Mouse (Mus musculus) left cerebral cortex, adult 11 months (tissue): ENCODE measurements at regions not wholly inside any gene's neighbourhood (a gene's known extent, or its start where the extent isn't known, plus 50 kb on each side); places are given as distances from the start of the nearest gene placed in this dataset.

Experiments used
- DNase-seq: peaks from one replicate; pipeline ENCODE4 v3.0.0; 2022; ENCODE audit warnings: low spot score

DNA sequence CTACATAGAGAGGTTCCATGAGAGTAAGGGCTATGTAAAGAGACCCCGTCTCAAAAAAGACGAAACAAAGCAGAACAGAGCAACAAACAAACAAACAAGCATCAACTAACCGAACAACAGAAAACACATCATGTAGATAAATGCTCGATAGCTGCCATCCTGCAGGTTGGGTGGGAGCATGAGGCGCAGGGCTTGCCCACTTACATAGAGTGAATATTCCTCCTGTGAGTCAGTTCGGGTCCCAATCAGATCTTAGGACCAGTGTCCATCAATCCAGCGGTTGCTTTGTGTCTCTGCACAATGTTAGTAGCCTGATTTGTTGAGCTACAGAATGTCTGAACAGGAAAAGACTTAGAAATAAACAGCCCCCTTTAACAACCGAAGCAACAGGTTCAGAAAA lies 129.4 kb upstream of the Rcn1 start:
- DNase-seq: no peak

- DNase-seq: no peak
Measured at GRCm38 (mm10) chr2:105544099-105544498, 124.6 kb upstream of the Pax6 start.

GRCm38 (mm10) chr2:105552092-105552491 lies 116.6 kb upstream of the Pax6 start:
- DNase-seq: no peak

DNA sequence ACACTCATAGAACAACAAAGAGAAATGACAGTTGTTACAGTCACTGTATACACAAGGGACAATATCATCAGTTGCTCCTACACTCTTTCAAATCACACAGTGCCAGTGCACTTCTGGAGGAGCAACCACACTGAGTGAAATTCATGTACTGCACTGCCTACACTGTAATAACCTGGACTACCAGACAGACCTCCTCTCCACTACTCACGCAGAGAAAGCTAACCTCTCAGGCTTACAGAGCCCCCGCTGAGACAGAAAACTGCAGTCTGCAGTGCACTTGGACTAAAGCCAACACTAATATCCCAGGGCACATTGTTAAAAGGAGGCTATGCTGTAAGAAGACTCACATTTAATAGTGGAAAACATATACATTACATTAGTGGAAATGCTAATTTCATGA lies 81.9 kb upstream of the Pax6 start:
- DNase-seq: no peak

DNA sequence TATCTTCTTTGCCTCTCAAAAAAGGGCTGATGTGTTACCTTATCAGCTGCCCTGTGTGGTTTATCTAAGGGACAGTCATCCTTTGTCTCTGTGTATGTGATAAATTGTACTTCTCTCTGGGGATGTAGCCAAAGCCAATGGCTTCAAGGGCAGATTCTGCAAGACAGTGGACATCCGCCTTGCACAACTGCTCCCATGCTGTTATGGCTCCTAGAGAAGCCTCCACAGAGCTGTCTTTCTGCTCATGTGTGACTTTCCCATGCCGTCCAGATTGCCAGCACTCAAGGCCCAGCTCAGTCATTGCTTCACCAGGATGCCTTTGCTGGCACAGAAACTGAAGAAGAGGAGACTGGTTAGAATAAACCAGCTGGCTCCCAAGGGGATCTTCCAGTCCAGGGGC lies 74.6 kb upstream of the Pax6 start:
- DNase-seq: no peak

DNA sequence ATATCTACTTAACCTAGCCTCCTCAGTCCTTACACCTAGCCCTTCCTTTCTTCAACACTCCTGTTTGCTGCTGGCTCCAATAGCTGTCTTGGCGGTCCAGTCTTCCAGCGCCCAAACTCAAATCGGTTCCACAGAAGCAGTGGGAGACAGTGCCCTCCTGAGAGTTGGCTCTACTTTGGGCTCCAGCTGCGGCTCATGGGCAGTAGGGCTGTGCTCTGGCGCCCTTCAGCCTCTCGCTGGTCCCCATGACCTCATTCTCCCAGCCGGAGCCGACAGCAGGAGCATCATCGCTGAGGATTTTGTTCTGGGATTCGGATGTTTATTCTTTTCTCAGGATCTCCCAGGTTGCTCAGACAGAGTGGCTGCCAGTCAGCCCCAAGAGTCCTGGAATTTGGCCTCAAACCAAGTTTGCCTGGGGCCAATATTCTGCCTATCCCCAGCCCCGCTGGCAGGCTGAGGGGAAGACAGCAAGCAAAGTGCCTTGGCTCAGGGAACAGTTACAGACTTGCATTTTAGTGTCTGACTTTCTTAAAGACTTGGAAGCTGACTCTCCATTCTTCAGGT lies 64.1 kb upstream of the Pax6 start:
- no peak for DNase-seq

GRCm38 (mm10) chr2:105607969-105608538 lies 60.6 kb upstream of the Pax6 start:
- DNase-seq: peak; percentile 4

DNA sequence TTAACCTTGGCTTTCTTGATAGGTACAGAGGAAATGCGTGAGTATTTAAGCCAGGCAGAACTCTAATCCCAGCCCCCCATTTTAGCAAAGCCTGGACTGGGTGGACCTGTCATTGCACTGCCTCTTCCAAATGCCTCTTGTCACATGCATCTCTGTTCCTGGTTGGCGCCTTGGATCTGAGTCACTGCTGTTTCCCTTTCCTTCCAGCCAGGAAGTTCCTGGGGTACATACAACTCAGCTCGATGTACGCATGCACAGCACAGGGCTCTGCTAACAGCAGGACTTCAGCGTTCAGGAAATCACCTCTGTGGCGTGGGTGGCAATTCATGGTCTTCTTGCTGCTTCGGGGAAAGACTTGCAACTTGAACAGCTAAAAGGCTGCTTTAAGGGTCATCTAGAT lies 59.9 kb upstream of the Pax6 start:
- no peak for DNase-seq

- no peak for DNase-seq
Measured at GRCm38 (mm10) chr2:105611014-105611413, 57.7 kb upstream of the Pax6 start.

DNA sequence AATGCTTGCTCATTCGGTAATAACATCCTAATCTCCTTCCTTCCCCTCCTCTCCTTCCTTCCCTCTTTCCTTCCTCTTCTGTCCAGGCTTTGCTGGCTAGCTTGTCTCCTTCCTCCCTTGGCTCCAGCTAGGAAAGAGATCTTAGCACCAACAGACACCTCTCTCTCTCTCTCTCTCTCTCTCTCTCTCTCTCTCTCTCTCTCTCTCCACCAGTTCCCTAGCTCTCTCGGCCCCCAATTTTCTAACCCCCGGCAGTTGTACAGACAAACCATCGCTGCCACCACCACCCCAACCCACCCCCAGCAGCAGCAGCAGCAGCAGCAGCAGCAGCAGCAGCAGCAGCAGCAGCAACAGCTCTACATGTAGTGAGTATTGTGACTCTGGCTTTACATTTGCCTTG lies 57.0 kb upstream of the Pax6 start:
- no peak for DNase-seq

GRCm38 (mm10) chr2:105612051-105612664 lies 56.5 kb upstream of the Pax6 start:
- DNase-seq: peak; percentile 8

DNA sequence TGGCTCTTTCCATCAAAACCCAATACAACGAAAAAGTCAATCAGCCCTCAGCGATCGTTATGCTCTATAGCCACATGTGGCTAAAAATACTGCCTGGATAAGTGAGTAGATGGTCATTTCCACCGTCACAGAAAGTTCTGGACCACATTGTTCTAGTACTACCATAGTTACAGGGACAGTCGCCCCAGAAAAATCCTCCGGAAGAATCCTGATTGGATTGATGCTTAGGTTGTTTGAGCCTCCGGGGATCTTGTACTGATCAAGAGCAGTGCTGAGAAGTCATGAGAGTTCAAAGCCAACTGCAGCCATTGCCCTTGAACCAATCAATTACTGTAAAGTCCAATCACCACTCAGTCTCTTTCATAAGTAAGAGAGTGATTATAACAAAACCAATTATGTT lies 56.0 kb upstream of the Pax6 start:
- no peak for DNase-seq

GRCm38 (mm10) chr2:105613243-105613642 lies 55.5 kb upstream of the Pax6 start:
- DNase-seq: no peak

DNA sequence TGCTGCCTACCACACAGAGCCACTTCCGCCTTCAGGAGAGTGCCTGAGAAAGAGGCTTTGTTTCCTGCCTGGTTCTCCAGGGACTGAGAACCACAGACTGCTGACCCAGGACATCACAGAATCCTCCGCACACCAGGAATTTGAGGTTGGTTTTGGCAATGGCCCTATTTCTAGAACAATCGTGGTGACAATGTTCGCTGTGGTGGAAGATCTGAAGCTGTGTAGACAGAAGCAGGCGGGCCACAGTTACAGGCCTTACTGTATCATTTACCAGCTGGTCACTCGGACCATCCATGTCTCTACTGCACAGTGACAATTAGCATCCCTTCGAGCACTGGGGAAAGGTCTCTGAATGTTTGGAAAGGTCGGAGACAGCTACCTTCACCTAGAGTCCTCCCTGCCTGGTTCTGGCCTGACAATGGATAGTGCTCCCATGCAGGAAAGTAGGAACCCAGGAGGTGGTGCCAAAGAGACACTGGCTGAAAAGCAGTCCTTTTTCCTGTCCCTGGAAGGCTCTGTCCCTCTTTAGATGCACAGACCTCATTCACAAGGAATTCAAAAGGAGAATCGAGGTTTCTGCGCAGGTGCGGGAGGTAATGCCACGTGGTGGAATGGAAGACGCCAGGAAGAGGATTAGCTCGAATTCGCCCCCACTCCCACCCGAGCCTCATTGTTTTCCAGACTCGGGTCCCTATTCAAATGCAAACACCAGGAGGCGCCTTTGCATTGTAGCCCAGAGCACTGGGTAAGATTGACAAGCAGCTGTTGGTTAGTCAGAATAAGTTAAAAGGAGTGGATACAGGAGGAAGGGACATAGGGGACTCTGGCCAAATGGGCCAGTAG lies 52.6 kb upstream of the Pax6 start:
- peak; percentile 24 for DNase-seq
